Mouse (Mus musculus): ENCODE results near the gene Siah3. TPM values are rescaled to one million over a fixed set of nuclear protein-coding genes. Genes with fewer than 3 reads are reported as not detected.
"Not testable (repeated sequence)": the region's sequence is repeated elsewhere in the genome, so short reads cannot be mapped to it uniquely, and the experiment has no call there.

Gene Siah3
- polyA plus RNA-seq, 1 experiment from 2014 or later, result 2.4 TPM

GRCm38 (mm10) chr14:75444486-75445105 is 11.2 kb upstream of the Siah3 start:
- Histone ChIP-seq H3K27ac (ENCODE audit: low read depth, low read length) (no peak overlapping the region), H3K9me3 (ENCODE audit: control insufficient read depth, low read length) (no peaks in the 10 kb centered on the region), H3K36me3 (ENCODE audit: control insufficient read depth, insufficient read depth, low read length) (no peaks in the 10 kb centered on the region), H3K4me2 (replicated peaks; ENCODE audit: low read depth, low read length) (no peak overlapping the region), H3K27me3 (ENCODE audit: control insufficient read depth, insufficient read depth, low read length) (no peaks in the 10 kb centered on the region), H3K4me3 (ENCODE audit: low read depth, low read length) (no peak overlapping the region), H3K4me1 (replicated peaks; ENCODE audit: control insufficient read depth, insufficient read depth, low read length) (peaks cover 7% of the 10 kb centered on the region; the same call in 1 of the 2 replicates), H3K9ac (ENCODE audit: low read depth, low read length) (no peak overlapping the region)
- DNase-seq (ENCODE audit: low spot score) (no peak), ATAC-seq (ENCODE audit: low FRiP score) (no peak)
- 76% methylated on average over 11 of the region's 11 CpGs for WGBS

- H3K4me1 ChIP-seq (replicated peaks; ENCODE audit: control insufficient read depth, insufficient read depth, low read length), result peaks cover 7% of the 10 kb centered on the region; the same call in 1 of the 2 replicates
- no peaks in the 10 kb centered on the region for H3K9me3 ChIP-seq (ENCODE audit: control insufficient read depth, low read length)
- no peaks in the 10 kb centered on the region for H3K36me3 ChIP-seq (ENCODE audit: control insufficient read depth, insufficient read depth, low read length)
- H3K9ac ChIP-seq (ENCODE audit: low read depth, low read length), result peak overlapping the region; percentile 28
- ATAC-seq (ENCODE audit: low FRiP score) (peak; percentile 85), DNase-seq (ENCODE audit: low spot score) (peak; percentile 78)
- H3K4me3 ChIP-seq (ENCODE audit: low read depth, low read length), result peak overlapping the region; percentile 21
- no peak overlapping the region for H3K27ac ChIP-seq (ENCODE audit: low read depth, low read length)
- WGBS, result 14% methylated on average over 15 of the region's 15 CpGs
- H3K27me3 ChIP-seq (ENCODE audit: control insufficient read depth, insufficient read depth, low read length), result no peaks in the 10 kb centered on the region
- H3K4me2 ChIP-seq (replicated peaks; ENCODE audit: low read depth, low read length), result peak overlapping the region; percentile 47
Measured at GRCm38 (mm10) chr14:75445281-75445947, 10.4 kb upstream of the Siah3 start.

GRCm38 (mm10) chr14:75445948-75446281 is 9.9 kb upstream of the Siah3 start:
- Histone ChIP-seq H3K4me1 (replicated peaks; ENCODE audit: control insufficient read depth, insufficient read depth, low read length) (peaks cover 7% of the 10 kb centered on the region; the same call in 1 of the 2 replicates), H3K4me3 (ENCODE audit: low read depth, low read length) (peak overlapping the region; percentile 21), H3K9ac (ENCODE audit: low read depth, low read length) (no peak overlapping the region), H3K27me3 (ENCODE audit: control insufficient read depth, insufficient read depth, low read length) (no peaks in the 10 kb centered on the region), H3K9me3 (ENCODE audit: control insufficient read depth, low read length) (no peaks in the 10 kb centered on the region), H3K27ac (ENCODE audit: low read depth, low read length) (no peak overlapping the region), H3K4me2 (replicated peaks; ENCODE audit: low read depth, low read length) (peak overlapping the region; percentile 47), H3K36me3 (ENCODE audit: control insufficient read depth, insufficient read depth, low read length) (no peaks in the 10 kb centered on the region)
- 55% methylated on average over 6 of the region's 6 CpGs for WGBS
- ATAC-seq (ENCODE audit: low FRiP score) (0 out of 2 replicates have a peak, but pooled peaks have one; percentile 17), DNase-seq (ENCODE audit: low spot score) (no peak)

- not testable (repeated sequence) for H3K4me3 ChIP-seq (ENCODE audit: low read depth, low read length); H3K9ac ChIP-seq (ENCODE audit: low read depth, low read length); H3K4me1 ChIP-seq (replicated peaks; ENCODE audit: control insufficient read depth, insufficient read depth, low read length); H3K27ac ChIP-seq (ENCODE audit: low read depth, low read length); H3K27me3 ChIP-seq (ENCODE audit: control insufficient read depth, insufficient read depth, low read length); H3K4me2 ChIP-seq (replicated peaks; ENCODE audit: low read depth, low read length); ATAC-seq (ENCODE audit: low FRiP score); H3K9me3 ChIP-seq (ENCODE audit: control insufficient read depth, low read length); H3K36me3 ChIP-seq (ENCODE audit: control insufficient read depth, insufficient read depth, low read length); DNase-seq (ENCODE audit: low spot score)
Measured at GRCm38 (mm10) chr14:75446314-75446713, 9.5 kb upstream of the Siah3 start.

GRCm38 (mm10) chr14:75453906-75454305 is 1.9 kb upstream of the Siah3 start:
- no peak for DNase-seq (ENCODE audit: low spot score)

GRCm38 (mm10) chr14:75454716-75455115 is 1.1 kb upstream of the Siah3 start:
- no peak overlapping the region for H3K27ac ChIP-seq (ENCODE audit: low read depth, low read length)
- H3K4me2 ChIP-seq (replicated peaks; ENCODE audit: low read depth, low read length), result no peak overlapping the region
- no peak for ATAC-seq (ENCODE audit: low FRiP score)
- no peak overlapping the region for H3K9ac ChIP-seq (ENCODE audit: low read depth, low read length)
- no peak overlapping the region for H3K4me3 ChIP-seq (ENCODE audit: low read depth, low read length)
- WGBS, result 7% methylated on average over 4 of the region's 4 CpGs
- peak; percentile 62 for DNase-seq (ENCODE audit: low spot score)
- H3K36me3 ChIP-seq (ENCODE audit: control insufficient read depth, insufficient read depth, low read length), result no peaks in the 10 kb centered on the region
- H3K9me3 ChIP-seq (ENCODE audit: control insufficient read depth, low read length), result no peaks in the 10 kb centered on the region
- no peaks in the 10 kb centered on the region for H3K27me3 ChIP-seq (ENCODE audit: control insufficient read depth, insufficient read depth, low read length)
- no peaks in the 10 kb centered on the region; the same call in 1 of the 2 replicates for H3K4me1 ChIP-seq (replicated peaks; ENCODE audit: control insufficient read depth, insufficient read depth, low read length)

More at GRCm38 (mm10) chr14:75453906-75454305, 1.9 kb upstream of the Siah3 start:
- ATAC-seq (ENCODE audit: low FRiP score), result no peak
- Histone ChIP-seq H3K27ac (ENCODE audit: low read depth, low read length) (no peak overlapping the region), H3K9me3 (ENCODE audit: control insufficient read depth, low read length) (no peaks in the 10 kb centered on the region), H3K4me3 (ENCODE audit: low read depth, low read length) (no peak overlapping the region), H3K4me1 (replicated peaks; ENCODE audit: control insufficient read depth, insufficient read depth, low read length) (no peaks in the 10 kb centered on the region; the same call in 1 of the 2 replicates), H3K9ac (ENCODE audit: low read depth, low read length) (no peak overlapping the region), H3K4me2 (replicated peaks; ENCODE audit: low read depth, low read length) (no peak overlapping the region), H3K36me3 (ENCODE audit: control insufficient read depth, insufficient read depth, low read length) (no peaks in the 10 kb centered on the region), H3K27me3 (ENCODE audit: control insufficient read depth, insufficient read depth, low read length) (no peaks in the 10 kb centered on the region)
- WGBS, result 66% methylated on average over 4 of the region's 4 CpGs

GRCm38 (mm10) chr14:75455361-75455742 is 430 bp upstream of the Siah3 start:
- no peak overlapping the region for H3K27ac ChIP-seq (ENCODE audit: low read depth, low read length)
- H3K4me1 ChIP-seq (replicated peaks; ENCODE audit: control insufficient read depth, insufficient read depth, low read length), result no peaks in the 10 kb centered on the region; the same call in 1 of the 2 replicates
- H3K9me3 ChIP-seq (ENCODE audit: control insufficient read depth, low read length), result no peaks in the 10 kb centered on the region
- H3K9ac ChIP-seq (ENCODE audit: low read depth, low read length), result no peak overlapping the region
- no peaks in the 10 kb centered on the region for H3K36me3 ChIP-seq (ENCODE audit: control insufficient read depth, insufficient read depth, low read length)
- no peaks in the 10 kb centered on the region for H3K27me3 ChIP-seq (ENCODE audit: control insufficient read depth, insufficient read depth, low read length)
- DNase-seq (ENCODE audit: low spot score), result no peak
- H3K4me2 ChIP-seq (replicated peaks; ENCODE audit: low read depth, low read length), result peak overlapping the region; percentile 67; the same call in 1 of the 2 replicates
- H3K4me3 ChIP-seq (ENCODE audit: low read depth, low read length), result no peak overlapping the region
- no peak for ATAC-seq (ENCODE audit: low FRiP score)
- WGBS, result 42% methylated on average over 3 of the region's 3 CpGs

- Histone ChIP-seq H3K4me1 (replicated peaks; ENCODE audit: control insufficient read depth, insufficient read depth, low read length) (no peaks in the 10 kb centered on the region; the same call in 1 of the 2 replicates), H3K27ac (ENCODE audit: low read depth, low read length) (no peak overlapping the region; the same call in 1 of the 2 replicates), H3K4me2 (replicated peaks; ENCODE audit: low read depth, low read length) (peak overlapping the region; percentile 67), H3K9me3 (ENCODE audit: control insufficient read depth, low read length) (no peaks in the 10 kb centered on the region), H3K27me3 (ENCODE audit: control insufficient read depth, insufficient read depth, low read length) (no peaks in the 10 kb centered on the region), H3K4me3 (ENCODE audit: low read depth, low read length) (peak overlapping the region; percentile 21), H3K36me3 (ENCODE audit: control insufficient read depth, insufficient read depth, low read length) (no peaks in the 10 kb centered on the region), H3K9ac (ENCODE audit: low read depth, low read length) (peak overlapping the region; percentile 25)
- DNase-seq (ENCODE audit: low spot score) (peak; percentile 61), ATAC-seq (ENCODE audit: low FRiP score) (peak; percentile 69)
- 10% methylated on average over 13 of the region's 13 CpGs for WGBS
Measured at GRCm38 (mm10) chr14:75456489-75457220, 873 bp downstream of the Siah3 start.
